Mouse (Mus musculus) spleen, adult 2 months (tissue): ENCODE measurements around the gene Rmdn2.

Source experiments
- CTCF ChIP-seq: fragments of 200-500 bp; IDR thresholded peaks from 2 replicates; pipeline ENCODE4 v1.5.1; 2011; ENCODE audit warnings: mild to moderate bottlenecking, inconsistent platforms; ENCODE audit not compliant: insufficient read depth, insufficient read length, insufficient replicate concordance; ENCODE audit errors: extremely low read depth
- POLR2A ChIP-seq: fragments of 200-500 bp; IDR thresholded peaks from 2 replicates; pipeline ENCODE4 v1.6.1; 2011; ENCODE audit warnings: low read depth, low read length, inconsistent platforms

DNA sequence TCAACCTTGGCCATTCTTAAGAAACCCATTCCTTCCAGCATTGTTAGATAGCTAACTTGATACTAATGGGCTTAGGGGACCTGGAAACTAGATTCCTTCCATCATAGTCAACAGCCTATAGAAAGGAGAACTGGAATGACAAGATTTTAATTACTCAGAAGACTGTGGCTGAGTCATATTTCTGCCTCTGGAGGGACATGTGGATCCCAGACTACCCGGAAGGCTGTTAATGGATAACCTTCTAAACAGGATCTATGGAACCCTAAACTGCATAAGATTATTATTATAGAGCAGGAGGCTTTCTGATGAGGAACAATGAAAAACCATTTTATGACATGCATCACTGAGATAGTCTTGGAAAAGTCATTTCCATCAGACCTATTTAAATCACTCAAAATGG lies 21.8 kb upstream of the Rmdn2 start:
- TF ChIP-seq CTCF = no peak
- no peak for TF ChIP-seq POLR2A
